Mouse (Mus musculus): ENCODE data around the gene Tro. TPM values are rescaled to one million over a fixed set of nuclear protein-coding genes. Genes with fewer than 3 reads are reported as not detected.
A peak's percentile ranks its signal among the peaks of the same experiment; 100 is the strongest.

Gene Tro
- 13.3 and 17.9 TPM in 2 replicates for polyA plus RNA-seq (2015; fragmentation: Nextera tagmentation; extraction: Ambion mirVana)

- H3K27ac ChIP-seq = peak within 1 kb of the TSS; percentile 47
- H3K4me3 ChIP-seq = peak within 1 kb of the TSS; percentile 63
- H3K9ac ChIP-seq = peak within 1 kb of the TSS; percentile 57; the same call in 1 of the 2 replicates
- WGBS = 19% methylated on average over 37 of the region's 37 CpGs
- no peaks in the 10 kb centered on the region for H3K4me1 ChIP-seq (replicated peaks)
- H3K9me3 ChIP-seq (replicated peaks) = no peaks in the 10 kb centered on the region
- H3K27me3 ChIP-seq = no peaks in the 10 kb centered on the region
- H3K4me2 ChIP-seq = peak within 1 kb of the TSS; percentile 69
- peak; percentile 76 for ATAC-seq (replicated peaks; ENCODE audit: insufficient number of reproducible peaks, insufficient read depth, low FRiP score, low read depth)
- 0 out of 2 replicates have a peak, but pooled peaks cover 3% of the 10 kb centered on the region for H3K36me3 ChIP-seq
Measured at GRCm38 (mm10) chrX:150656908-150657796, at the start of gene Tro. Tro (minus strand) TSS chrX:150657583.

GRCm38 (mm10) chrX:150677505-150677904, 20.1 kb upstream of the Tro start:
- H3K9me3 ChIP-seq (replicated peaks) = no peaks in the 10 kb centered on the region
- no peak overlapping the region for H3K9ac ChIP-seq
- WGBS = 35% methylated on average over 1 of the region's 1 CpGs
- no peak overlapping the region for H3K4me2 ChIP-seq
- no peak overlapping the region for H3K4me3 ChIP-seq
- H3K36me3 ChIP-seq = no peaks in the 10 kb centered on the region
- no peaks in the 10 kb centered on the region for H3K4me1 ChIP-seq (replicated peaks)
- no peak for ATAC-seq (replicated peaks; ENCODE audit: insufficient number of reproducible peaks, insufficient read depth, low FRiP score, low read depth)
- no peak overlapping the region for H3K27ac ChIP-seq
- H3K27me3 ChIP-seq = no peaks in the 10 kb centered on the region

GRCm38 (mm10) chrX:150662809-150663208, 5.4 kb upstream of the Tro start:
- Histone ChIP-seq H3K27me3 (no peaks in the 10 kb centered on the region), H3K4me1 (replicated peaks) (no peaks in the 10 kb centered on the region), H3K27ac (no peak overlapping the region), H3K9ac (no peak overlapping the region), H3K9me3 (replicated peaks) (no peaks in the 10 kb centered on the region), H3K4me2 (no peak overlapping the region), H3K36me3 (no peaks in the 10 kb centered on the region), H3K4me3 (no peak overlapping the region)
- 30% methylated on average over 4 of the region's 4 CpGs for WGBS
- no peak for ATAC-seq (replicated peaks; ENCODE audit: insufficient number of reproducible peaks, insufficient read depth, low FRiP score, low read depth)

GRCm38 (mm10) chrX:150657797-150658118, 375 bp upstream of the Tro start:
- no peaks in the 10 kb centered on the region for H3K27me3 ChIP-seq
- H3K36me3 ChIP-seq = 0 out of 2 replicates have a peak, but pooled peaks cover 2% of the 10 kb centered on the region
- H3K9me3 ChIP-seq (replicated peaks) = no peaks in the 10 kb centered on the region
- WGBS = 40% methylated on average over 3 of the region's 3 CpGs
- peak overlapping the region; percentile 69 for H3K4me2 ChIP-seq
- H3K9ac ChIP-seq = no peak overlapping the region
- peak overlapping the region; percentile 63 for H3K4me3 ChIP-seq
- ATAC-seq (replicated peaks; ENCODE audit: insufficient number of reproducible peaks, insufficient read depth, low FRiP score, low read depth) = no peak
- H3K27ac ChIP-seq = no peak overlapping the region
- no peaks in the 10 kb centered on the region for H3K4me1 ChIP-seq (replicated peaks)

GRCm38 (mm10) chrX:150656122-150656907, 1.1 kb downstream of the Tro start:
- Histone ChIP-seq H3K9ac (peak overlapping the region; percentile 57; the same call in 1 of the 2 replicates), H3K4me2 (peak overlapping the region; percentile 69), H3K9me3 (replicated peaks) (no peaks in the 10 kb centered on the region), H3K36me3 (0 out of 2 replicates have a peak, but pooled peaks cover 3% of the 10 kb centered on the region), H3K27me3 (no peaks in the 10 kb centered on the region), H3K4me1 (replicated peaks) (no peaks in the 10 kb centered on the region), H3K27ac (peak overlapping the region; percentile 47), H3K4me3 (peak overlapping the region; percentile 63)
- ATAC-seq (replicated peaks; ENCODE audit: insufficient number of reproducible peaks, insufficient read depth, low FRiP score, low read depth) = 0 out of 2 replicates have a peak, but pooled peaks have one; percentile 35
- WGBS = 34% methylated on average over 27 of the region's 44 CpGs

- no peaks in the 10 kb centered on the region for H3K9me3 ChIP-seq (replicated peaks)
Measured at GRCm38 (mm10) chrX:150636421-150636820, 21.0 kb downstream of the Tro start.

GRCm38 (mm10) chrX:150598882-150599281, 58.5 kb downstream of the Tro start:
- ATAC-seq (replicated peaks; ENCODE audit: insufficient number of reproducible peaks, insufficient read depth, low FRiP score, low read depth) = no peak
- Histone ChIP-seq H3K9ac (no peak overlapping the region), H3K9me3 (replicated peaks) (no peaks in the 10 kb centered on the region), H3K4me2 (no peak overlapping the region), H3K27ac (no peak overlapping the region), H3K4me3 (no peak overlapping the region), H3K36me3 (no peaks in the 10 kb centered on the region), H3K4me1 (replicated peaks) (no peaks in the 10 kb centered on the region), H3K27me3 (no peaks in the 10 kb centered on the region)
- 71% methylated on average over 2 of the region's 2 CpGs for WGBS

More at GRCm38 (mm10) chrX:150636421-150636820, 21.0 kb downstream of the Tro start:
- H3K36me3 ChIP-seq = no peaks in the 10 kb centered on the region
- H3K27ac ChIP-seq = no peak overlapping the region
- 25% methylated on average over 1 of the region's 1 CpGs for WGBS
- H3K4me2 ChIP-seq = no peak overlapping the region
- no peak for ATAC-seq (replicated peaks; ENCODE audit: insufficient number of reproducible peaks, insufficient read depth, low FRiP score, low read depth)
- H3K4me3 ChIP-seq = no peak overlapping the region
- no peak overlapping the region for H3K9ac ChIP-seq
- H3K4me1 ChIP-seq (replicated peaks) = no peaks in the 10 kb centered on the region
- H3K27me3 ChIP-seq = no peaks in the 10 kb centered on the region

Other genes starting within 250 kb of the Tro start
- gene Tmem29, start 198.4 kb downstream of the Tro start, polyA plus RNA-seq (2015; fragmentation: Nextera tagmentation; extraction: Ambion mirVana) = 15.3 and 16.1 TPM in 2 replicates
- gene Alas2, start 110.2 kb downstream of the Tro start, polyA plus RNA-seq (2015; fragmentation: Nextera tagmentation; extraction: Ambion mirVana) = 373 and 423 TPM in 2 replicates
- gene Pfkfb1, start 69.4 kb downstream of the Tro start, polyA plus RNA-seq (2015; fragmentation: Nextera tagmentation; extraction: Ambion mirVana) = 4.7 and 5.6 TPM in 2 replicates
- 10.0 and 13.0 TPM in 2 replicates for gene Apex2, start 67.7 kb downstream of the Tro start, polyA plus RNA-seq (2015; fragmentation: Nextera tagmentation; extraction: Ambion mirVana)
- 468 and 563 TPM in 2 replicates for gene Maged2, start 156.8 kb upstream of the Tro start, polyA plus RNA-seq (2015; fragmentation: Nextera tagmentation; extraction: Ambion mirVana)